Mouse (Mus musculus): ENCODE results near the gene Crhr2. TPM values are rescaled to one million over a fixed set of nuclear protein-coding genes. Genes with fewer than 3 reads are reported as not detected.

Crhr2 gene
- polyA plus RNA-seq, 1 experiment from 2014 or later = 0.31 TPM

GRCm38 (mm10) chr6:55133425-55133824, 609 bp upstream of the Crhr2 start:
- Histone ChIP-seq H3K4me2 (replicated peaks; ENCODE audit: low read depth, low read length) (no peak overlapping the region), H3K9ac (ENCODE audit: low read depth, low read length) (no peak overlapping the region), H3K36me3 (ENCODE audit: control insufficient read depth, insufficient read depth, low read length) (no peaks in the 10 kb centered on the region), H3K27ac (ENCODE audit: low read depth, low read length) (no peak overlapping the region), H3K4me3 (ENCODE audit: low read depth, low read length) (no peak overlapping the region), H3K27me3 (ENCODE audit: control insufficient read depth, insufficient read depth, low read length) (no peaks in the 10 kb centered on the region), H3K4me1 (replicated peaks; ENCODE audit: control insufficient read depth, insufficient read depth, low read length) (no peaks in the 10 kb centered on the region), H3K9me3 (ENCODE audit: control insufficient read depth, low read length) (no peaks in the 10 kb centered on the region)
- ATAC-seq (ENCODE audit: low FRiP score) = no peak
- WGBS = 50% methylated on average over 1 of the region's 1 CpGs
- no peak for DNase-seq (ENCODE audit: low spot score)

- Histone ChIP-seq H3K9me3 (ENCODE audit: control insufficient read depth, low read length) (no peaks in the 10 kb centered on the region), H3K4me3 (ENCODE audit: low read depth, low read length) (no peak overlapping the region), H3K4me1 (replicated peaks; ENCODE audit: control insufficient read depth, insufficient read depth, low read length) (no peaks in the 10 kb centered on the region), H3K9ac (ENCODE audit: low read depth, low read length) (no peak overlapping the region), H3K4me2 (replicated peaks; ENCODE audit: low read depth, low read length) (no peak overlapping the region), H3K27me3 (ENCODE audit: control insufficient read depth, insufficient read depth, low read length) (no peaks in the 10 kb centered on the region), H3K36me3 (ENCODE audit: control insufficient read depth, insufficient read depth, low read length) (no peaks in the 10 kb centered on the region), H3K27ac (ENCODE audit: low read depth, low read length) (no peak overlapping the region)
- 90% methylated on average over 4 of the region's 4 CpGs for WGBS
- no peak for DNase-seq (ENCODE audit: low spot score)
- ATAC-seq (ENCODE audit: low FRiP score) = no peak
These were observed 1.5 kb downstream of the Crhr2 start for GRCm38 (mm10) chr6:55131301-55131700.

- WGBS = 75% methylated on average over 6 of the region's 6 CpGs
- no peak overlapping the region for H3K4me3 ChIP-seq (ENCODE audit: low read depth, low read length)
- H3K9me3 ChIP-seq (ENCODE audit: control insufficient read depth, low read length) = no peaks in the 10 kb centered on the region
- ATAC-seq (ENCODE audit: low FRiP score) = no peak
- H3K4me1 ChIP-seq (replicated peaks; ENCODE audit: control insufficient read depth, insufficient read depth, low read length) = no peaks in the 10 kb centered on the region
- no peak overlapping the region for H3K4me2 ChIP-seq (replicated peaks; ENCODE audit: low read depth, low read length)
- no peaks in the 10 kb centered on the region for H3K27me3 ChIP-seq (ENCODE audit: control insufficient read depth, insufficient read depth, low read length)
- DNase-seq (ENCODE audit: low spot score) = no peak
- H3K27ac ChIP-seq (ENCODE audit: low read depth, low read length) = no peak overlapping the region
- no peak overlapping the region for H3K9ac ChIP-seq (ENCODE audit: low read depth, low read length)
- H3K36me3 ChIP-seq (ENCODE audit: control insufficient read depth, insufficient read depth, low read length) = no peaks in the 10 kb centered on the region
These were observed 2.2 kb downstream of the Crhr2 start for GRCm38 (mm10) chr6:55130631-55131030.

- Histone ChIP-seq H3K36me3 (ENCODE audit: control insufficient read depth, insufficient read depth, low read length) (no peaks in the 10 kb centered on the region), H3K27ac (ENCODE audit: low read depth, low read length) (no peak overlapping the region), H3K4me1 (replicated peaks; ENCODE audit: control insufficient read depth, insufficient read depth, low read length) (no peaks in the 10 kb centered on the region), H3K27me3 (ENCODE audit: control insufficient read depth, insufficient read depth, low read length) (no peaks in the 10 kb centered on the region), H3K9ac (ENCODE audit: low read depth, low read length) (no peak overlapping the region), H3K4me2 (replicated peaks; ENCODE audit: low read depth, low read length) (no peak overlapping the region), H3K4me3 (ENCODE audit: low read depth, low read length) (no peak overlapping the region), H3K9me3 (ENCODE audit: control insufficient read depth, low read length) (no peaks in the 10 kb centered on the region)
- ATAC-seq (ENCODE audit: low FRiP score) (no peak), DNase-seq (ENCODE audit: low spot score) (no peak)
These were observed 4.4 kb downstream of the Crhr2 start for GRCm38 (mm10) chr6:55128391-55128790.

GRCm38 (mm10) chr6:55126576-55126975, 6.2 kb downstream of the Crhr2 start:
- 79% methylated on average over 5 of the region's 5 CpGs for WGBS
- Histone ChIP-seq H3K27me3 (ENCODE audit: control insufficient read depth, insufficient read depth, low read length) (no peaks in the 10 kb centered on the region), H3K4me3 (ENCODE audit: low read depth, low read length) (no peak overlapping the region), H3K4me1 (replicated peaks; ENCODE audit: control insufficient read depth, insufficient read depth, low read length) (no peaks in the 10 kb centered on the region), H3K27ac (ENCODE audit: low read depth, low read length) (no peak overlapping the region), H3K9me3 (ENCODE audit: control insufficient read depth, low read length) (no peaks in the 10 kb centered on the region), H3K36me3 (ENCODE audit: control insufficient read depth, insufficient read depth, low read length) (no peaks in the 10 kb centered on the region), H3K4me2 (replicated peaks; ENCODE audit: low read depth, low read length) (no peak overlapping the region), H3K9ac (ENCODE audit: low read depth, low read length) (no peak overlapping the region)
- ATAC-seq (ENCODE audit: low FRiP score) (no peak), DNase-seq (ENCODE audit: low spot score) (no peak)

GRCm38 (mm10) chr6:55123056-55123455, 9.8 kb downstream of the Crhr2 start:
- ATAC-seq (ENCODE audit: low FRiP score) (no peak), DNase-seq (ENCODE audit: low spot score) (no peak)
- Histone ChIP-seq H3K4me3 (ENCODE audit: low read depth, low read length) (no peak overlapping the region), H3K4me1 (replicated peaks; ENCODE audit: control insufficient read depth, insufficient read depth, low read length) (no peaks in the 10 kb centered on the region), H3K27ac (ENCODE audit: low read depth, low read length) (no peak overlapping the region), H3K4me2 (replicated peaks; ENCODE audit: low read depth, low read length) (no peak overlapping the region), H3K9ac (ENCODE audit: low read depth, low read length) (no peak overlapping the region), H3K36me3 (ENCODE audit: control insufficient read depth, insufficient read depth, low read length) (no peaks in the 10 kb centered on the region), H3K27me3 (ENCODE audit: control insufficient read depth, insufficient read depth, low read length) (peaks cover 11% of the 10 kb centered on the region; the same call in 1 of the 2 replicates), H3K9me3 (ENCODE audit: control insufficient read depth, low read length) (no peaks in the 10 kb centered on the region)
- 54% methylated on average over 4 of the region's 4 CpGs for WGBS

- 1% methylated on average over 55 of the region's 68 CpGs for WGBS
- DNase-seq (ENCODE audit: low spot score) (peak; percentile 58), ATAC-seq (ENCODE audit: low FRiP score) (peak; percentile 65)
- H3K27ac ChIP-seq (ENCODE audit: low read depth, low read length) = no peak overlapping the region
- H3K9ac ChIP-seq (ENCODE audit: low read depth, low read length) = peak overlapping the region; percentile 36; the same call in 1 of the 2 replicates
- peak overlapping the region; percentile 50 for H3K4me3 ChIP-seq (ENCODE audit: low read depth, low read length)
- H3K27me3 ChIP-seq (ENCODE audit: control insufficient read depth, insufficient read depth, low read length) = peaks cover 41% of the 10 kb centered on the region
- H3K4me2 ChIP-seq (replicated peaks; ENCODE audit: low read depth, low read length) = peak overlapping the region; percentile 89
- H3K9me3 ChIP-seq (ENCODE audit: control insufficient read depth, low read length) = no peaks in the 10 kb centered on the region
- H3K4me1 ChIP-seq (replicated peaks; ENCODE audit: control insufficient read depth, insufficient read depth, low read length) = peaks cover 5% of the 10 kb centered on the region; the same call in 1 of the 2 replicates
- no peaks in the 10 kb centered on the region for H3K36me3 ChIP-seq (ENCODE audit: control insufficient read depth, insufficient read depth, low read length)
These were observed 15.3 kb downstream of the Crhr2 start for GRCm38 (mm10) chr6:55117325-55118109.

- 16% methylated on average over 7 of the region's 7 CpGs for whole genome bisulfite sequencing
- no peak overlapping the region for H3K4me2 ChIP-seq (replicated peaks; ENCODE audit: low read depth, low read length)
- no peaks in the 10 kb centered on the region for H3K9me3 ChIP-seq (ENCODE audit: control insufficient read depth, low read length)
- no peaks in the 10 kb centered on the region for H3K4me1 ChIP-seq (replicated peaks; ENCODE audit: control insufficient read depth, insufficient read depth, low read length)
- H3K27ac ChIP-seq (ENCODE audit: low read depth, low read length) = no peak overlapping the region
- H3K27me3 ChIP-seq (ENCODE audit: control insufficient read depth, insufficient read depth, low read length) = no peaks in the 10 kb centered on the region
- H3K4me3 ChIP-seq (ENCODE audit: low read depth, low read length) = no peak overlapping the region
- no peak overlapping the region for H3K9ac ChIP-seq (ENCODE audit: low read depth, low read length)
- ATAC-seq (ENCODE audit: low FRiP score) (no peak), DNase-seq (ENCODE audit: low spot score) (peak; percentile 64)
- no peaks in the 10 kb centered on the region for H3K36me3 ChIP-seq (ENCODE audit: control insufficient read depth, insufficient read depth, low read length)
These were observed 24.5 kb downstream of the Crhr2 start for GRCm38 (mm10) chr6:55108358-55108757.

- 87% methylated on average over 5 of the region's 5 CpGs for WGBS
- H3K9me3 ChIP-seq (ENCODE audit: control insufficient read depth, low read length) = no peaks in the 10 kb centered on the region
- H3K4me3 ChIP-seq (ENCODE audit: low read depth, low read length) = no peak overlapping the region
- H3K36me3 ChIP-seq (ENCODE audit: control insufficient read depth, insufficient read depth, low read length) = no peaks in the 10 kb centered on the region
- H3K4me2 ChIP-seq (replicated peaks; ENCODE audit: low read depth, low read length) = no peak overlapping the region
- no peak for ATAC-seq (ENCODE audit: low FRiP score)
- no peak overlapping the region for H3K27ac ChIP-seq (ENCODE audit: low read depth, low read length)
- no peak for DNase-seq (ENCODE audit: low spot score)
- H3K27me3 ChIP-seq (ENCODE audit: control insufficient read depth, insufficient read depth, low read length) = no peaks in the 10 kb centered on the region
- no peak overlapping the region for H3K9ac ChIP-seq (ENCODE audit: low read depth, low read length)
- H3K4me1 ChIP-seq (replicated peaks; ENCODE audit: control insufficient read depth, insufficient read depth, low read length) = no peaks in the 10 kb centered on the region; the same call in 1 of the 2 replicates
These were observed 34.2 kb downstream of the Crhr2 start for GRCm38 (mm10) chr6:55098603-55099002.

All from hindbrain, embryonic 11.5 days (tissue).